Mouse (Mus musculus): ENCODE results near the gene Tmem174.

Tmem174 gene

GRCm38 (mm10) chr13:98637145-98637544 lies at the start of gene Tmem174:
Gene Tmem174 (minus strand): TSS chr13:98637410.
- DNase-seq = no peak

- no peak for DNase-seq
Measured at GRCm38 (mm10) chr13:98684144-98684900, 47.1 kb upstream of the Tmem174 start.

GRCm38 (mm10) chr13:98683412-98683811 lies 46.2 kb upstream of the Tmem174 start:
- DNase-seq = no peak

GRCm38 (mm10) chr13:98680470-98681060 lies 43.4 kb upstream of the Tmem174 start:
- DNase-seq = no peak

GRCm38 (mm10) chr13:98679631-98680041 lies 42.4 kb upstream of the Tmem174 start:
- no peak for DNase-seq

GRCm38 (mm10) chr13:98679230-98679629 lies 42.0 kb upstream of the Tmem174 start:
- no peak for DNase-seq

- no peak for DNase-seq
Measured at GRCm38 (mm10) chr13:98673922-98674321, 36.7 kb upstream of the Tmem174 start.

GRCm38 (mm10) chr13:98669296-98669695 lies 32.1 kb upstream of the Tmem174 start:
- no peak for DNase-seq

- DNase-seq = no peak
Measured at GRCm38 (mm10) chr13:98667316-98667715, 30.1 kb upstream of the Tmem174 start.

- DNase-seq = no peak
Measured at GRCm38 (mm10) chr13:98665240-98665639, 28.0 kb upstream of the Tmem174 start.

- DNase-seq = no peak
Measured at GRCm38 (mm10) chr13:98662173-98662675, 25.0 kb upstream of the Tmem174 start.

GRCm38 (mm10) chr13:98656034-98656471 lies 18.8 kb upstream of the Tmem174 start:
- no peak for DNase-seq

GRCm38 (mm10) chr13:98655346-98655745 lies 18.1 kb upstream of the Tmem174 start:
- DNase-seq = no peak

GRCm38 (mm10) chr13:98654129-98654939 lies 17.1 kb upstream of the Tmem174 start:
- no peak for DNase-seq

GRCm38 (mm10) chr13:98652194-98652593 lies 15.0 kb upstream of the Tmem174 start:
- DNase-seq = no peak

- no peak for DNase-seq
Measured at GRCm38 (mm10) chr13:98651228-98651977, 14.2 kb upstream of the Tmem174 start.

- no peak for DNase-seq
Measured at GRCm38 (mm10) chr13:98647775-98648568, 10.8 kb upstream of the Tmem174 start.

- DNase-seq = no peak
Measured at GRCm38 (mm10) chr13:98638507-98639166, 1.4 kb upstream of the Tmem174 start.

GRCm38 (mm10) chr13:98636571-98636970 lies 639 bp downstream of the Tmem174 start:
- DNase-seq = no peak

GRCm38 (mm10) chr13:98633641-98634484 lies 3.3 kb downstream of the Tmem174 start:
- no peak for DNase-seq
